Mouse (Mus musculus): Measurements from ENCODE around the gene Gtf2e1. TPM values are rescaled to one million over a fixed set of nuclear protein-coding genes. Genes with fewer than 3 reads are reported as not detected.

Gene Gtf2e1
- total and polyA plus RNA-seq, 2 experiments from 2014 or later = 8.5 to 12.1 TPM

DNA sequence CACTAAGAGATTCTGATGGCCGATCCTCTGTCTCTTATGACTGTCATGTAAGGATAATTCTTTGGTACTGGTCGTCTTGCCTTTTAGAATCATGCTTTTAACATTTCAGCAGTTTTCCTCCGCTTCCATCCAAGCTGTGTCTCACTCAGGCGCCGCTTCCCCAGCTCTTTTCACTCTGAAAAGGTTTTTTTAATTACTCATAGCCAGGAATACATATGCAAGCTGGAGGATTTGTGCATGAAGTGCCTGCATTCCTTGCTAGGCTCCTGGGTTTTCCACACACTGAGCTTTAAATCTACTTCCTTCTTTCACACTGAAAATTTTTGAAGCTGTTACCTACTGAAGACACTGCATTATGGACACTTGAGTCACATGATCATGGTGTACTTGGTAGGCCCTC is 23.4 kb upstream of the Gtf2e1 start:
- DNase-seq (ENCODE audit: low spot score) = no peak
- Histone ChIP-seq H3K27ac (ENCODE audit: low read depth) (no peak overlapping the region), H3K4me1 (ENCODE audit: control insufficient read depth, insufficient read depth) (peaks cover 4% of the 10 kb centered on the region; the same call in 1 of the 2 replicates), H3K36me3 (replicated peaks; ENCODE audit: control insufficient read depth, insufficient read depth, low read length) (peaks cover 32% of the 10 kb centered on the region), H3K9me3 (replicated peaks; ENCODE audit: control insufficient read depth, low read length) (no peaks in the 10 kb centered on the region), H3K4me3 (ENCODE audit: low read depth, low read length) (no peak overlapping the region), H3K27me3 (ENCODE audit: control insufficient read depth, insufficient read depth, low read length) (no peaks in the 10 kb centered on the region), H3K4me2 (ENCODE audit: low read depth, low read length) (no peak overlapping the region), H3K9ac (replicated peaks; ENCODE audit: low read depth, low read length) (no peak overlapping the region)
- WGBS = 85% methylated on average over 5 of the region's 5 CpGs
- no peak for ATAC-seq (ENCODE audit: insufficient read depth, low read depth)
- no peak for TF ChIP-seq CTCF (IDR thresholded peaks at IDR 0.05; ENCODE audit: low read depth)
- TF ChIP-seq EP300 (IDR thresholded peaks at IDR 0.05; ENCODE audit: low read depth) = no peak

DNA sequence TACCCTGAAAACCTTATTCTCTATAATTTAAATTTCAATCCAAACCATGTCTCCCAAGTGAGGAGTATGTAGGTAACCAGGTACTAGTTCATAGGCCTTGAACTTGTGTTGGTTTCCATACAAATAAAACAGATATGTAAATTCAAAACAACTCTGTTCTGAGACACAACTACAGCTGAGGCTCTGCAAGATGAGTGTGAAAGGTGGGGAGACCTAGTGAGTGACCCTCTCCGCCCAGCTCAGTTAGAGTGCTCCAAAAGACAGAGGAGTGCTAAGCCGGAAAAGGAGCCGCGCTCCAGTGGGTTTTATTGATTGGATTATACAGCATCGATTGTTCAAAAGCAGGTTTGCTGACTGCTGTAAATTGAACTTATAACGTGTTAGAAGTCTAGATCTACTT is 22.8 kb upstream of the Gtf2e1 start:
- no peak for ATAC-seq (ENCODE audit: insufficient read depth, low read depth)
- 90% methylated on average over 6 of the region's 6 CpGs for WGBS
- no peak overlapping the region for H3K4me3 ChIP-seq (ENCODE audit: low read depth, low read length)

DNA sequence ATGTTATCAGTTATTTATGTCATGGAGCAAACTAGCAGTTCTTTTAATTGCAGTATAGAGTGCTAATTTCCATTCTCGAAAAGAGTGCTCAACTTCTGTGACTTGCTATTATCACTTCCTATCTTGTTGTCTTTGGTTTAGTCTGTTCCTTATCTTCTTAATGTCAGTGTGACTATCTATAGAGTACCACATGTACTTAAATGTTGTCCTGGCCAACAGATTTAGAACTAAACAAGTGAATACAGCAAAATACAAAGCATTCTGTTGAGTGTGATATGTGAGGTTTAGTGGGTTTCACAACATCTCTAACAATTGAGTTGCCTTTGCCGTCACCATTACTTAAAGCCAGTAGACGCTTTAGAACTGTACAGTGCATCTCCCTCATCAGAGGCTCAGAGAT is 13.2 kb upstream of the Gtf2e1 start:
- Histone ChIP-seq H3K27ac (ENCODE audit: low read depth) (no peak overlapping the region), H3K9me3 (replicated peaks; ENCODE audit: control insufficient read depth, low read length) (no peaks in the 10 kb centered on the region), H3K4me2 (ENCODE audit: low read depth, low read length) (no peak overlapping the region), H3K4me1 (ENCODE audit: control insufficient read depth, insufficient read depth) (peaks cover 34% of the 10 kb centered on the region), H3K9ac (replicated peaks; ENCODE audit: low read depth, low read length) (no peak overlapping the region), H3K27me3 (ENCODE audit: control insufficient read depth, insufficient read depth, low read length) (no peaks in the 10 kb centered on the region), H3K4me3 (ENCODE audit: low read depth, low read length) (no peak overlapping the region), H3K36me3 (replicated peaks; ENCODE audit: control insufficient read depth, insufficient read depth, low read length) (peaks cover 7% of the 10 kb centered on the region; the same call in 1 of the 2 replicates)
- WGBS = 87% methylated on average over 3 of the region's 3 CpGs
- ATAC-seq (ENCODE audit: insufficient read depth, low read depth) = no peak
- no peak for TF ChIP-seq CTCF (IDR thresholded peaks at IDR 0.05; ENCODE audit: low read depth)
- no peak for TF ChIP-seq EP300 (IDR thresholded peaks at IDR 0.05; ENCODE audit: low read depth)
- DNase-seq (ENCODE audit: low spot score) = no peak

More for the DNA sequence above, 22.8 kb upstream of the Gtf2e1 start:
- DNase-seq (ENCODE audit: low spot score) = no peak
- Histone ChIP-seq H3K9me3 (replicated peaks; ENCODE audit: control insufficient read depth, low read length) (no peaks in the 10 kb centered on the region), H3K4me2 (ENCODE audit: low read depth, low read length) (no peak overlapping the region), H3K4me1 (ENCODE audit: control insufficient read depth, insufficient read depth) (peaks cover 4% of the 10 kb centered on the region; the same call in 1 of the 2 replicates), H3K36me3 (replicated peaks; ENCODE audit: control insufficient read depth, insufficient read depth, low read length) (peaks cover 34% of the 10 kb centered on the region), H3K27me3 (ENCODE audit: control insufficient read depth, insufficient read depth, low read length) (no peaks in the 10 kb centered on the region), H3K27ac (ENCODE audit: low read depth) (no peak overlapping the region), H3K9ac (replicated peaks; ENCODE audit: low read depth, low read length) (no peak overlapping the region)
- no peak for TF ChIP-seq CTCF (IDR thresholded peaks at IDR 0.05; ENCODE audit: low read depth)
- no peak for TF ChIP-seq EP300 (IDR thresholded peaks at IDR 0.05; ENCODE audit: low read depth)

DNA sequence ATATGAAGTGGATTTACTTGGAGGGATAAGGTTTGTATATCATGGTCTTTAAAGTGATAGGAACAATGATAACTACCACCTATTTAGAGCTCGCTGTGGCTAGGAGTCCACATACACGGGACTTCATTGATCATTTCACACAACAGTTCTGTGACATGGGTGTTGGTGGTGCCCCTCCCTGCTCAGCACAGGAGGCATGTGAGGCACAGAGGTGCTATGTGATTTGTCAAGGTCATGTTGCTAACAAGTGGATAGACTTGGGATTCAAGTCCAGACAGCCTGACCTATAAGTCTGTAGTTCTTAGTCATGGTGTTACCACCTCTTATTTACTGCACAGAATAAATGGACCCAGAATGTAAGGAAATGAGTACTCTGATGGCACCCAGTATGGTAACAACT is 11.4 kb upstream of the Gtf2e1 start:
- ATAC-seq (ENCODE audit: insufficient read depth, low read depth) (peak; percentile 55), DNase-seq (ENCODE audit: low spot score) (no peak)
- Histone ChIP-seq H3K27ac (ENCODE audit: low read depth) (peak overlapping the region; percentile 83), H3K27me3 (ENCODE audit: control insufficient read depth, insufficient read depth, low read length) (no peaks in the 10 kb centered on the region), H3K9me3 (replicated peaks; ENCODE audit: control insufficient read depth, low read length) (no peaks in the 10 kb centered on the region), H3K4me2 (ENCODE audit: low read depth, low read length) (no peak overlapping the region), H3K4me1 (ENCODE audit: control insufficient read depth, insufficient read depth) (peaks cover 27% of the 10 kb centered on the region), H3K9ac (replicated peaks; ENCODE audit: low read depth, low read length) (no peak overlapping the region), H3K4me3 (ENCODE audit: low read depth, low read length) (no peak overlapping the region), H3K36me3 (replicated peaks; ENCODE audit: control insufficient read depth, insufficient read depth, low read length) (no peaks in the 10 kb centered on the region)
- TF ChIP-seq EP300 (IDR thresholded peaks at IDR 0.05; ENCODE audit: low read depth) = no peak
- no peak for TF ChIP-seq CTCF (IDR thresholded peaks at IDR 0.05; ENCODE audit: low read depth)
- WGBS = 48% methylated on average over 2 of the region's 2 CpGs

DNA sequence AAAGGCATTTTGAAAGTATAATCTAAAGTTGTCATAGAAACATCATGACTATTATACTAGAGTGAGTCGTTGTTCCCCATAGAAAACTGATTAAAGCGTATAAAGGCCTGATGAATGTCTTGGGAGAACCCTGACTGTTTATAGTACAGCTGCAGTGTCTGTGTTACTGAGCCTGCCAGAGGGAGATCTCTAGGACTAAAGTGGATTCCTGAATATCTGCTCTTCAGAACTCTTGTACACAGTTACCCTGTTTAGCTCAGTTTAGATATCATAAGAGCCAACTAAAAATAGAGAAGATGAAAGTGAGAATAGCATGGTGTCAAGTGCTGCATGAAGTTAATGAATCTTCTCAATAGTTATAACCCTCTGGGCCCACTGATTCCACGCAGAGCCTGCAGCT is 10.7 kb upstream of the Gtf2e1 start:
- DNase-seq (ENCODE audit: low spot score) (peak; percentile 71), ATAC-seq (ENCODE audit: insufficient read depth, low read depth) (peak; percentile 81)
- Histone ChIP-seq H3K4me2 (ENCODE audit: low read depth, low read length) (peak overlapping the region; percentile 21), H3K27ac (ENCODE audit: low read depth) (peak overlapping the region; percentile 83), H3K36me3 (replicated peaks; ENCODE audit: control insufficient read depth, insufficient read depth, low read length) (no peaks in the 10 kb centered on the region), H3K9ac (replicated peaks; ENCODE audit: low read depth, low read length) (no peak overlapping the region), H3K4me3 (ENCODE audit: low read depth, low read length) (no peak overlapping the region), H3K4me1 (ENCODE audit: control insufficient read depth, insufficient read depth) (peaks cover 24% of the 10 kb centered on the region), H3K9me3 (replicated peaks; ENCODE audit: control insufficient read depth, low read length) (no peaks in the 10 kb centered on the region), H3K27me3 (ENCODE audit: control insufficient read depth, insufficient read depth, low read length) (no peaks in the 10 kb centered on the region)
- WGBS = 30% methylated on average over 3 of the region's 3 CpGs
- 0 out of 2 replicates have a peak, but pooled peaks have one; percentile 37 for TF ChIP-seq EP300 (IDR thresholded peaks at IDR 0.05; ENCODE audit: low read depth)
- no peak for TF ChIP-seq CTCF (IDR thresholded peaks at IDR 0.05; ENCODE audit: low read depth)

DNA sequence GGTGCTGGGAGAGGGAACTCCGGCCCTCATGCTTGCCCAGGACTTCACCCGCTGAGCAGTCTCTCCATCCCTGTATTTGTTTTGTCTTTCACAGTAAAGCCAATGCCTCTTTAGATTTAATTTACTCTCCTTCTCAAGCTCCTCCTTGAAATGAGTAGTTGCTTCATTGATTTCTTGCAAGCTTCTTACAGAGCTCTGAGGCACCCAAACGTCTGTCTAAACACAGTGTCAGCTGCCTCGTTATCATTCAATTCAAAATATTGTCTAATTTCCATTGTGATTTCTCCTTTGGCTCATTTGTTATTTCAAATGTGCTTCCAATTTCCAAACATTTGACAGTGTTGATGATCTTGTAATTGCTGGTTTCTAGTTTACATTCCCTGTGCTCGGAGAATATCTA is 6.7 kb upstream of the Gtf2e1 start:
- no peak overlapping the region for H3K27ac ChIP-seq (ENCODE audit: low read depth)
- no peaks in the 10 kb centered on the region for H3K9me3 ChIP-seq (replicated peaks; ENCODE audit: control insufficient read depth, low read length)
- H3K4me3 ChIP-seq (ENCODE audit: low read depth, low read length) = no peak overlapping the region
- H3K36me3 ChIP-seq (replicated peaks; ENCODE audit: control insufficient read depth, insufficient read depth, low read length) = peaks cover 28% of the 10 kb centered on the region
- no peak overlapping the region for H3K4me2 ChIP-seq (ENCODE audit: low read depth, low read length)
- no peaks in the 10 kb centered on the region for H3K27me3 ChIP-seq (ENCODE audit: control insufficient read depth, insufficient read depth, low read length)
- no peak for TF ChIP-seq EP300 (IDR thresholded peaks at IDR 0.05; ENCODE audit: low read depth)
- no peak for TF ChIP-seq CTCF (IDR thresholded peaks at IDR 0.05; ENCODE audit: low read depth)
- 81% methylated on average over 5 of the region's 5 CpGs for WGBS
- ATAC-seq (ENCODE audit: insufficient read depth, low read depth) (no peak), DNase-seq (ENCODE audit: low spot score) (no peak)
- H3K4me1 ChIP-seq (ENCODE audit: control insufficient read depth, insufficient read depth) = peaks cover 22% of the 10 kb centered on the region
- no peak overlapping the region for H3K9ac ChIP-seq (replicated peaks; ENCODE audit: low read depth, low read length)
